Mouse (Mus musculus) megakaryocyte, adult 5-6 weeks (primary cell): ENCODE data around the gene Clstn1. TPM values are rescaled to one million over a fixed set of nuclear protein-coding genes. Genes with fewer than 3 reads are reported as not detected.

Experiments used
- ATAC-seq: 2 replicates; pipeline ENCODE4 v1.8.0; 2016; ENCODE audit warnings: mild to moderate bottlenecking, inconsistent platforms; ENCODE audit not compliant: poor library complexity, severe bottlenecking
- total RNA-seq, 2 experiments: library from RNA; stranded (forward) in 1 of 2; stranded (reverse) in 1 of 2; fragments of 153-499, 151-499 nt in 1 of 2; fragments of 221-1000, 200-1000 nt in 1 of 2; gene quantifications; 2 replicates each; pipeline versions ENCODE4 v1.2.3 to v1.2.4; 2015 to 2017

Clstn1 gene
- total RNA-seq, 2 experiments from 2014 or later, result 0.74 to 1.2 TPM

GRCm38 (mm10) chr4:149663849-149664503 lies 77.7 kb downstream of the Clstn1 start:
- ATAC-seq, result no peak

GRCm38 (mm10) chr4:149665016-149665691 lies 78.9 kb downstream of the Clstn1 start:
- peak; percentile 69 for ATAC-seq

- ATAC-seq, result no peak
Measured at GRCm38 (mm10) chr4:149665692-149666090, 79.4 kb downstream of the Clstn1 start.

- ATAC-seq, result no peak
Measured at GRCm38 (mm10) chr4:149671175-149671574, 84.9 kb downstream of the Clstn1 start.

- no peak for ATAC-seq
Measured at GRCm38 (mm10) chr4:149672747-149673146, 86.5 kb downstream of the Clstn1 start.

GRCm38 (mm10) chr4:149674814-149675377 lies 88.6 kb downstream of the Clstn1 start:
- ATAC-seq, result no peak

GRCm38 (mm10) chr4:149675378-149676261 lies 89.4 kb downstream of the Clstn1 start:
- peak; percentile 98 for ATAC-seq

- no peak for ATAC-seq
Measured at GRCm38 (mm10) chr4:149678006-149678405, 91.7 kb downstream of the Clstn1 start.

GRCm38 (mm10) chr4:149679056-149679770 lies 92.9 kb downstream of the Clstn1 start:
- ATAC-seq, result no peak

GRCm38 (mm10) chr4:149683875-149684274 lies 97.6 kb downstream of the Clstn1 start:
- no peak for ATAC-seq

- no peak for ATAC-seq
Measured at GRCm38 (mm10) chr4:149684841-149685623, 98.8 kb downstream of the Clstn1 start.

GRCm38 (mm10) chr4:149688861-149689260 lies 102.6 kb downstream of the Clstn1 start:
- no peak for ATAC-seq

GRCm38 (mm10) chr4:149689822-149690700 lies 103.8 kb downstream of the Clstn1 start:
- ATAC-seq, result peak; percentile 85

GRCm38 (mm10) chr4:149690828-149691280 lies 104.6 kb downstream of the Clstn1 start:
- ATAC-seq, result no peak

GRCm38 (mm10) chr4:149691368-149691767 lies 105.1 kb downstream of the Clstn1 start:
- ATAC-seq, result no peak

GRCm38 (mm10) chr4:149696189-149696971 lies 110.1 kb downstream of the Clstn1 start:
- peak; percentile 53 for ATAC-seq

- peak; percentile 37 for ATAC-seq
Measured at GRCm38 (mm10) chr4:149697506-149698196, 111.4 kb downstream of the Clstn1 start.
